Mouse (Mus musculus): ENCODE data around the gene Nrp2.

The Nrp2 gene

GRCm38 (mm10) chr1:62703158-62704116 is at the start of gene Nrp2:
TSS of gene Nrp2 (plus strand) at chr1:62703285.
- peak; percentile 50 for DNase-seq

DNA sequence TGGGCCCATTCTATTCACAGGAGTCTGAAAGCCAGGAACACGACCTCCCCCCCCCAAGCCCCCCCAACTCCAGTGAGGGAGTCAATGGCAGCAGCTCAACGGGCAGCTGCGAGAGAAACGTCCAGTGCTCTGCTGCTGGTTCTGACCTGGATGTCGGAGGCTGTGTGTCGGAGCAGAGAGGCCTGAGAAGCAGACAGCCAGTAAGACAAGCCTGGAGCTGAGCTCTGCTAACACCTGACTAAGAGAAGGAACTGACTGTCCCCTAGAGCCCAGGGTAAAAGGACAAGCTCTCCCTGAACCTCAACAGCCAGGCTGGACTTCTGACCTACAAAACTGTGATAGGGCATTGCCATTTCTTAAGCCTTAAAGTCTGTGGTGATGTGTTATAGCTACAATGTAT is 48.6 kb upstream of the Nrp2 start:
- DNase-seq = no peak

GRCm38 (mm10) chr1:62664960-62665645 is 38.0 kb upstream of the Nrp2 start:
- no peak for DNase-seq

- no peak for DNase-seq
These were observed 37.0 kb upstream of the Nrp2 start for GRCm38 (mm10) chr1:62665771-62666730.

DNA sequence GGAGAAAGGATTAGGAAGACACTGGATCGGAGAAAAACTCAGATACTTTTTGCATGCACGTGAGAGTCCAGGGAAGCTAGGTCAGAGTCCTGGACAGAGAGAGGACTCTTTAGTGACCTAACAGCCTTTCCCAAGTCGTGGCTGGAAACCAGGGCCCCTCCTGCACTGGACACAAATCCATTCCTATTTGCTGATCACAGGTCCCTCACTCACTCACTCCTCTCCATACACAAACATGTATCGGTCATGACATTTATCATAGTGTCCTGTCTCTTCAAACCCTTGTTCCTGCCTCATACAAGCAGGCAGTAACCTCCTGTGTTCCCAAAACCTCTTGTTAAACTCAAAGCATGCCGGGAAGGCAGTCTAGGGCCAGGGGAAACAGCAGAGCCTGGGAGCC is 36.3 kb upstream of the Nrp2 start:
- no peak for DNase-seq

GRCm38 (mm10) chr1:62678611-62679344 is 24.3 kb upstream of the Nrp2 start:
- no peak for DNase-seq

DNA sequence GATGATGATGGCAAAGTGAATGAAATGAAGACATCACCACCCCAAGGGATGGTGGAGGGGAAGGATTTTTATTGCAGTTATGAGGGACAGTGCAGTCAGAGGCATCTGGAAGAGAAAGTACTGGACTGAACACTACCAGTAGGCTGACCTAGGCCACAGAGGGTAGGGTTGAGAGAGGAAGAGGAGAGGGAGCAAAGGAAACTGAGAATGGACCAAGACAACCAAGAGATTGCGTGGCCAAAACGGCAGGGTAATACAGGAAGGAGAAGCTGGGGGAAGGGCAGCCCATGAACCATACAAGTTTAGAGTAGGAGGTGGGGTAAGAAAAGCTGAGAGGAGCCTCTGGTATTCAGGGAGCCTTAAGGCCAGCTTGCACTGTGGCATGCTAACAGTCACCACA is 23.6 kb upstream of the Nrp2 start:
- no peak for DNase-seq

- DNase-seq = no peak
These were observed 20.4 kb upstream of the Nrp2 start for GRCm38 (mm10) chr1:62682456-62683385.

- DNase-seq = no peak
These were observed 19.6 kb upstream of the Nrp2 start for GRCm38 (mm10) chr1:62683498-62683897.

GRCm38 (mm10) chr1:62687511-62687910 is 15.6 kb upstream of the Nrp2 start:
- DNase-seq = no peak

DNA sequence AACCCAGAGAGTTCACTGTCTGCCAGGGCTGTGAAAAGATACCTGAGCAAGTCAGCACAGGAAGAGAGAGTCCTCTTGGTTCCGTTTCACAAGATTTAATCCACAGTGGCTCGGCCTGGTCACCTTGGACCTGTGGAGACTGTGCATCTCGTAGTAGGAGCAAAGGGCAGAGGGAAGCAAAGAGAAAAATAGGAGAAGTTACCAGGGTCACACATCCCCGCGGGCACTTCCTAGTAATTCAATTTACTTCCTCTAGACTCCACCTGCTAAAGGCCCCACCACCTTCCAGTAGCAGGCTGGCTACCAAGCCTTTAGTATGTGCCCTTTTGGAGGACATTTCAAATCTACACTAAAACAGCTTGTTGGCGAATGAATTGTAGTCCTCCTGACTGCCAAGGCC is 11.9 kb upstream of the Nrp2 start:
- no peak for DNase-seq

DNA sequence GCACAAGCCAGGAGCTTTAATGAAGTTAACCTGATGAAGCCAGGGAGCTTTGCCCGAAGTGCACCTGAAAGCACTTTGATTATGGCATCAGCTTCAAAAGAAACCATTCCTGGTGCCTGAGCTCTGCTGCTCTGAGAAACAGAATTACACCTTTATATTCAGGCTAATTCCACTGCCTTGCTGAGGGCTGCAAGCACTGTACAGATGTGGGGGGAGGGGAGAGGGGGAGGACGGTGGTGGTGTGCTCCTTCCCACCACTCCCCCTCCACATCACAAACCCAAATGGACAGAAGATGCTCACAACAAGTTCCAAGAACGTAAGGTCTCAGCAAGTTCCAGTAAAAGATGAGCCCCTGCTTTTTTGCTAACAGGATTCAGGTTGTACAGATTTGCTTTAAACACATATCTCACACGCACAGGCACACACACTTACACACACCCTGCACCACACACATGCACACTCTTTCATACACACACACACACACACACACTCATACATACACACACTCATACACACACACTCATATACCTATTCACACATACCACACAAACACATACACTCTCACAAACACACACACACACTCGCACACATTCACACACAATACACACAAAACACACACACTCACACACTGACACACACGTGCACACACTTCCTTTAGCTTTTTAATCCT is 6.6 kb upstream of the Nrp2 start:
- no peak for DNase-seq

- DNase-seq = no peak
These were observed 6.1 kb upstream of the Nrp2 start for GRCm38 (mm10) chr1:62696983-62697341.

DNA sequence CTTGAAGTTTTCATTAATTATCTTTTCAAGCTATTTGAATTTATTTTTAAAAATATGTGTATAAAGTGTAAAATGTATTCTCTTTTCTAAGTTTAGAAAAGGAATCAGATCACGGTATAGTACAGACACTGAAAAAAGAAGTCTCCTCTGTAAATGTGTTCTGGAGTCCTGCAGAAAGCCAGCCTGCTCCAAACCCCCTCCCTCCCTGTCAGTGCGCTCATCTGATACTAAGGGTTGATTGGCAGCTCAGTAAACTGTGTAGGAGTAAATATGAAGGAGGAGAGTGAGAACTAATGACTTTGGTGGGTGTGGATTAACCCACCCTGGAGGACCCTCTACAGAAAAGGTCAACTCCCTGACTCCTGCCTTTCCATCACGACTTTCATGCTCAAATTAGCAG is 5.7 kb upstream of the Nrp2 start:
- DNase-seq = no peak

DNA sequence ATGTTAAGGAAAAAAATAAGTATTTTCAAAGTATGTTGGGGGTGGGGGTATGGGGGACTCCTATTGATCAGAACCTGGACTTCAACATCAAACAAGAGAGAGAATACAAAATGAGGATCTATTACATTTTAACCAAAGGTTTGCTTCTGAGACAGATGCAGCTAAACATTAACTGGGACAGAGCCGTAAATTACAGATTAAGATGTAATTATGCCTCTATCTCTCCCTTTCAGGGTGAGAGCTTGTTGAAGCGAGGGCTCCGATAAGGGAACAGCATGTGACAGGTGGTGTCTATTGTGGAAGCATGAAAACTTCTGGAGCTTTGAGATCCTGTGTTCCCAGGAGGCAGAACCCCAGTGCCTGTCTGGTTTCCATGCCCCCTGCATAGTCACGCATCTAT is 3.3 kb upstream of the Nrp2 start:
- DNase-seq = no peak

DNA sequence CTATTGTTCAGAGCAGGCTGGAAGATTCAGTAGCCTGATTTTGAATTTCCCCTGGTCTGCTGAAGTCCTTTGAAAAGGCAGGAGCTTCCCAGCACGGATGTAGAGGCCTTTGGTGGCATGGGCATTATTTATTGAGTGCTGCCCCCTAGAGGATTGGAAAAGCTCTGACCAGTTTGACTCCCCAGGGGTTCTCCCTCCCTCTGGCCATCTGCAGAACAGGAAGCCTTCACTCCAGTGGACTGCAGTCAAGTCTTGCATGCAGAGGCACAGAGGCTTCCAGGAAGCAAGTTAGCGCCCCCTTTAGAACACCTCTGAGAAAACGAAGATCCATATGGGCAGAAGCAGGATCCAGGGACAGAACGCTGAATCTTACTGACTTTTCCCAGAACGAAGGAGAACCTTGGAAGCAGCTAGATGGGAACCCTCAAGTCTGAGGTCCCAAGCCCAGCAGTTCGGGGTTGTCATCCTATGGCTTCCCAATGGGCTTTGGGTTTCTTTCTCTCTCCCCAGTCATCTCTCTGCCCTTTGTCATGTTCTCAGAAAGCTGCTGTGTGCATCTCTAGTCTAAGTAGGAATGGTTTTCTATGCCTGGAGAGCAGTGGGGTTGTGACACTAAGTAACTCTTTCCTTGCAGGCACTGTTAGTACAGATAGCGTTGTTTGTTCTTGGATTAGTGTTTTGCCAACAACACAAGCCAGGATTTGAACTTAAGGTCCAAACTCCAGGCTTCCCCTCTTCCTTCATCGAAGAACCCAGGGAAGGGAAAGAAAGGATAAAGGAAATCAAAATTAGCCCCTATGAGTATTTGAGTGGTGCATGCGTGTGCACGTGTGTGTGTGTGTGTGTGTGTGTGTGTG is 1.8 kb upstream of the Nrp2 start:
- DNase-seq = peak; percentile 34

GRCm38 (mm10) chr1:62702743-62703142 is 342 bp upstream of the Nrp2 start:
- no peak for DNase-seq

GRCm38 (mm10) chr1:62704117-62704888 is 1.2 kb downstream of the Nrp2 start:
- DNase-seq = no peak
